Mouse (Mus musculus) right cerebral cortex, postnatal 10 days (tissue): Measurements from ENCODE around the gene Taok3.
A peak's percentile ranks its signal among the peaks of the same experiment; 100 is the strongest.
"Not testable (repeated sequence)": the region's sequence is repeated elsewhere in the genome, so short reads cannot be mapped to it uniquely, and the experiment has no call there.

ENCODE experiments used
- DNase-seq, 2 experiments: peaks; one replicate each; pipeline ENCODE4 v3.0.0; 2021; ENCODE audit warnings: low spot score in 2 of 2

Taok3 gene

DNA sequence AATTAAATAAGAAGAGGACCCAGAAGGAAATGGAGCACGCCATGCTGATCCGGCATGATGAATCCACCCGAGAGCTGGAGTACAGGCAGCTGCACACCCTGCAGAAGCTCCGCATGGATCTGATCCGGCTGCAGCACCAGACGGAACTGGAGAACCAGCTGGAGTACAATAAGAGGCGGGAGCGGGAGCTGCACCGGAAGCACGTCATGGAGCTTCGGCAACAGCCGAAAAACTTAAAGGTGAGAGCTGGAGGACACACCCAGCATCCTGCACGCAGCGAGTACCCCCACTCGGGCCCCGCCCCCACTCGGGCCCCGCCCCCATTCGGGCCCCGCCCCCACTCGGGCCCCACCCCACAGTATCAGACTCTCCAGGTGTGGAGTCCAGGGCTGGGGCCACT, 143.6 kb downstream of the Taok3 start:
- DNase-seq = no peak

DNA sequence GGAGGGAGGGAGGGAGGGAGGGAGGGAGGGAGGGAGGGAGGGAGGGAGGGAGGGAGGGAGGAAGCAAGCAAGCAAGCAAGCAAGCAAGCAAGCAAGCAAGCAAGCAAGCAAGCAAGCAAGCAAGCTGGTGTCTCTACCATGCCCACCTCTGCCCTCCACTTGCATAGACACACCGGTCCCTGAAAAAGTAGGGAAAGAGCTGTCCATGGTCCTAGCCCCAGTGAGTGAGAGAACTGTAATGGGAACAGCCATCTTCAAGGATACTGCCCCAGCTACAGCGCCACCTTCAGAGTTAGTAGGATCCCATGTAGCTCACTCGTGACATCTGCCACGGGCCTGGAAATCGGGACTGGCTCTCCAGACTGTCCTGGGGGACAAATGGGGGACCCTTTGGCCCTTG, 144.8 kb downstream of the Taok3 start:
- no peak for DNase-seq

DNA sequence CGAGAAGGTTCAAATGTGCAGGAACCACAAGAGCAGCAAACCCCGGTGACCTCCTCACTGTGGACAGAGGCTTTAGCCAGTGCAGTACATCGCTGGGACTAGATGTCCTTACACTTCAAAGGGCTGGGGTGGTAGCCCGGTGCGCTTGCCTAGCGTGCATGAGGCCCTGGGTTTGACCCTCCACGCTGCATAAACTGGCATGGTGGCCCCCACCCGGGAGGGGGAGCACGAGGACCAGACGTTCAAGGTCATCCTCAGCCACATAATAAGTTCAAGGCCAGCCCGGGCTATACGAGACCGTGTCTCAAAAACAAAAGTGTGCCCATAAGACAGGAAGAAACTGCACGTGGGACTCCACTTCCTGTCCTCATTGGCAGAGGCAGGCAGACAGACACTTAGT, 148.0 kb downstream of the Taok3 start:
- no peak for DNase-seq

DNA sequence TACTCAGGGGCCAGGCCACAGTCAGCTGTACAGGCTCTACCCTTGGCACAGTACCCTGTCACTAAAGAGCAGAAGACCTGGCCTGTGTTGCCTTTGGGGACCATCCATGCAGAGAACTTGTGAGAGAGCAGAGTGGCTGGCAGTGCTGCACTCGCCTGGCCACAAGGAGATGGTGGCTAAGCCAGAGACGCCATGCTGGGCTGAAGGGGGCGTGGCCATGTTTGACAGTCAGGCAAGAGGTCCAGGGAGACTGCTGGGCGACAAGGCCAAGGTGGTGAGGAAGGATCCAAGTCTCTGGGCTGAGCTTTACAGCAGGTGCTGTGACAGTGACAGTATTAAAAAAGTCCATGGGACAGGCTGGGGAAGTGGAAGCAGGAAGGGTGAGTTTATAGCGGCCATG, 148.8 kb downstream of the Taok3 start:
- no peak for DNase-seq

DNA sequence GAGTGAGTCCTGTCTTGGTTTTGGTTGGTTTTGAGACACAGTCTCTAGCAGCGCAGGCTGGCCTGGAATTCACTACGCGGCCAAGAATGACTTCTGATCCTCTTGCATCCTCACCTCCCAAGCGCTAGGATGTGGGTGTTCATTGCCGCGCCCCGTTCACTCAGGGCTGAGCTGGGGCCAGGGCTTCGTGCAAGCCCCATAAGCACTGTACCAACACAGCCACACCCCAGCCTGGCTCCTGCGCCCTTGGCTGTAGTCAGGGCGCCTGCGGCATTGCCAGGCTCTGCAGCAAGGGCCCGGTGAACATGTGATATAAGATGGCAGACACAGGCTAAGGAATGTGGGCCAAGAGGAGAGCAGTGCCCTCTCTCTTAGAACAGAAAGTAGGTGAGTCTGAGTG, 149.5 kb downstream of the Taok3 start:
- DNase-seq = no peak

DNA sequence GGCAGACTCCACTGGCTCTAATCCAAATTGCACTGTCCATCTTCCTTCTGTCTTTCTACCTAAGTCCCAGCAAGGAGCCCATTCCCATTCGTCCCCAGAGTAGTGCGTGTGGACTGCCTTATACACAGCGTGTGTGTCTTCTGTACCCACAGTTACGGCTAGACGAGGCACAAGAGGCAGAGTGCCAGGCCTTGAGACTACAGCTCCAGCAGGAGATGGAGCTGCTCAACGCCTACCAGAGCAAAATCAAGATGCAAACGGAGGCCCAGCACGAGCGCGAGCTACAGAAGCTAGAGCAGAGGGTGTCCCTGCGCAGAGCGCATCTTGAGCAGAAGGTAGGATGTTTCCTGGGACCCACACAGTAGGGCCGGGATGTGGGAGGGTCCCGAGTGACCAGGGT, 152.0 kb downstream of the Taok3 start:
- peak; percentile 76 to 80 for DNase-seq

DNA sequence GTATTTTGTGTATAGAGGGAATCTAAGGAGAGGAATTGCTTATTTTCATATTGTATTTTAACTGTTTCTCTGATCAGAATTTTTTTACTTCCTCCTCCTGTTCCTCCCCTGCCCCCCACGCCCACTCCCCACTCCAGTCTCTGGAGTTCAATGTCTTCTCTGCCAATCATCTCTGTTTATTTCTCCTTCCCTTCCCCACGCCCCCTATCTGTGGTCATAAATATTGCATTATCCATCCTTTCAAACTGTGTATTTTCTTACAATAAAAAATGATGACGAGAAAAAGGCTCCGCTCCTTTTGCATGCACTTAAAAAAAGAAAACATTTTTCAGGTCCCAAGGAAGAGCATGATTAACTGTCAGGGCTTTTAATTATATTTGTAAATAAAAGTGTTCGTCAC, 154.9 kb downstream of the Taok3 start:
- no peak for DNase-seq

DNA sequence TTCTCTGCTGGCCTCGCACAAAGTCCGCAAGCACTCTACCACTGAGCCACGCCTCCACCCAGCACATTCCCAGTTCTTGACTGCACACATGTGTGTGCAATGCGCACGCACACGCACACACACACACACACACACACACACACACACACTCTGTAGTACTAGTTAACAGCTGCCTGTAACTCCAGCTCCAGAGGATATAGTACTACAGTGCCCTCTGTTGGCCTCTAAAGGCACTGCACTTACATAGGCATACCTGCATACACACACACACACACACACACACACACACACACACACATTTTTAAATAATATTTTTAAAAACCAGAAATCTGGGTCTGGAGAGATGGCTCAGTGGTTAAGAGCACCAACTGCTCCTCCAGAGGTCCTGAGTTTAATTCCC, 157.9 kb downstream of the Taok3 start:
- DNase-seq = no peak

DNA sequence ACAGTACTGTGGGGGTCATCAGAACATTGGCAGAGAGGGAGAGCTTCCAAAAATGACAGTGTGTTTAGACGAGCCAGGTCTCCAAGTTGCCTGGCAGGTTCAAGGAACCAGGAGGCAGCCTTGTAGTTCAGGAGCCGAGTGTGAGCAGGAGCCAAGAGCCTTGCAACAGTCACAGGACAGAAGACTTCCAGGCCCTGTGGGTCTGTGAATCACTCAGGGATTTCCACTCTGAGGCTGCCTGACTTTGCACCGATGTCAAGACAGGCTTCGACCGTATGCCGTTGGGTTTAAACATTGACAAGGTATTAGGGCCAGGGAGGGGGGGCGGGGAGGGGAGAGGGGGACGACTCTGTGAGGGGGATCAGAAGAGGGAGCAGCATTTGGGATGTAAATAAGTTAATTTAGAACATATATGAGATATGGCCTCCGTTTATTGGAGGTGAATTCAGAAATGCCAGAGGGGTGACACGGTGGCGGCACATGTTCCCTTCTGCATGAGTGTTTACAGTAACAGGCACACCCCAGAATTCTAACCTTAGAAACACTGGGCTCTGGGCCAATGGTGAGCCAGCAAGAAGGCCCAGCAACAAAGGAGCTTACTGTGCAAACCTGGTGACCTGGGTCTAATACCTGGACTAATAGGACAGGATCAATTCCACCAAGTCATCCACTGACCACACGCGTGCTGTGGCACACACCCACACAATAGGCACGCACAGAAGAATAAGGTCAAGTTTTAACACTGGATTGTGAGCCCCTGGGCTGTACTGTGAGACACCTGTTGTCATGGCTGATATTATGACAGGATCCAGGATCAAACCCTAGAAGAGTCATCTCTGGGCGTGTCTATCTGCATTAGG, 159.1 kb downstream of the Taok3 start:
- DNase-seq = no peak

DNA sequence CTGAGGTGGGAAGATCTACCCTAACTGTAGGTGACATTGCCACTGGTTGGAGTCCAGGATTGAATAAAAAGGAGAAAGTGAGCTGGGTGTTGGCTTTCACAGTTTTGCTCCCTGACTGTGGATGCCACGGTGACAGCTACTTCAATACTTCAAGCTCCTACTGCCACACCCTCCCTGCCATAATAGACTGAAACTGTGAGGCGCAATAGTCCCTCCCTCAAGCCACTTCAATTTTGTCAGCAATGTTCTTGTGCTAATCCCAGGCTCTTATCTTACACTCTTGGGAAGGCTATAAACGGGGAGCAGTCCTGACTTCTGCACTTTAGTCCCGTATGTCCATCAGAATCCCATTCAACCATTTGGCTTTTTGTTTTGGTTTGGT, 159.7 kb downstream of the Taok3 start:
- no peak for DNase-seq

DNA sequence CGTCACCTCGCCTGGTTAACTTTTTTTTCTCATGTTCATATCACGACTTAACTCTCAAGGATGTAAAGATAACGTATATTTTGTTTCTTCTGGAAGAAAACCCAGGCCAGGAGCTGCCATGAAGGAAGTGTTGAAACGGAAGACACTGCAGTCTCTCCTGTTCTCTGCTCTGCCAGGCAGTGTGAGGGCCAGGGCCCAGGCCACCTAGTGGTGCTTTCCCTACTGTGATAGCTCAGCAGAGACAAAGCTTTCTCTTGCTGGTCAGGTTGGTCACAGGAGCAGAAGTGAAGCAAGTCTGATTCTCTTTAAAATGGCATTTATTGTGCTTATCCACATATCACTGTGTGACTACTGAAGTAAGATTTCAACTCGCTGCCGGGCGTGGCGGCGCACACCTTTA, 161.6 kb downstream of the Taok3 start:
- no peak for DNase-seq

DNA sequence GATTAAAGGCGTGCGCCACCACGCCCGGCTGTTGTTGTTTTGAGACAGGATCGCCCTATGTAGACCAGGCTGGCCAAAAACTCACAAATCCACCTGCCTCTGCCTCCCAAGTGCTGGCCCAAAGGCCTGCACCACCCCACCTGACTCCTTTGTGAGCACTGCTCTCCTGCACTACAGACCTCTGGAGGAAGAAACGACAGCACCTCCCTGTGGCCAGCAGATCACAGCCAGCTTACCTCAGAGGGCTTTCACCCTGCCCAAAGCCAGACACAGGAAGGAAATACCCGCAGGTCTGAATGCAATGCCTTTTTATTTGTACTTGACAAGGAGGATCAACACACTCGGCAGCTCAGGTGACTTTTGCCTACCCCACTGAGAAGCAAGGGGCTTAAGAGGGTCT, 162.4 kb downstream of the Taok3 start:
- no peak for DNase-seq

DNA sequence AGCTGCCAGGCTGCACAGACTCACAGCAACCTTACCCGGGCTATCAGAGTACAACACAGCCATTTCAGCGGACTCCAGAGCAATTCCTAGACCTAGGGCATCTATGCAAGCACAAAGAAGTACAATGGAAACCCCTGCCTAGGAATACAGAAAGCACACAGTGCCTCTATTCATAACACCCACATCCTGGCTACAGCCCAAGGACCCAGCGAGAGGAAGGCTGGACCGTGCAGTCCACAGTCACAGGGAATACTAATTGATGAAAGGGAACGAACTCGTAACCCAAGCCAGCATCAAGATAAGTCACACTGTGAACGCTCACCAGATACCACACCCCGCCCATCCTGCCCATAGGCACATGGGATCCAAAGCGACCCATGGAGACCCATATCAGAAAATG, 164.1 kb downstream of the Taok3 start:
- peak; percentile 79 for DNase-seq

DNA sequence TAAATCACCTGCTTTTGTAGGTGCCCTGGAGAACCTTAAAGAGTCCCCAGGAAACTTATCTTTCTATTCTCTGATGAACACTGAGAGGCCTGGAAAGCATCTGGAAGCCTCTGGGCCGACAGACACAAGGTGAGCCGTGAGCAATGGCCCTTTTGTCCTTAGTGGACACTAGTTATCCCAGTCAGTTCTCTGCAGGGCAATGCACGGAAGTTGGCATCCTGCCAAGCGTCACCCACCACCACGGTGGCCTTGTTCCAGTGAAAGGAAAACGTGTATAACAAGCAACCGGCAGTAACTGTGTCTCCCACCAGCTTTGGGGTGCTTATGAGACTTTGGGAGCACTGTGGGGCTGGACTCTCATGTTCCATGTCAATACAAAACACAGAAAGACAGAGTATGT, 164.8 kb downstream of the Taok3 start:
- no peak for DNase-seq

DNA sequence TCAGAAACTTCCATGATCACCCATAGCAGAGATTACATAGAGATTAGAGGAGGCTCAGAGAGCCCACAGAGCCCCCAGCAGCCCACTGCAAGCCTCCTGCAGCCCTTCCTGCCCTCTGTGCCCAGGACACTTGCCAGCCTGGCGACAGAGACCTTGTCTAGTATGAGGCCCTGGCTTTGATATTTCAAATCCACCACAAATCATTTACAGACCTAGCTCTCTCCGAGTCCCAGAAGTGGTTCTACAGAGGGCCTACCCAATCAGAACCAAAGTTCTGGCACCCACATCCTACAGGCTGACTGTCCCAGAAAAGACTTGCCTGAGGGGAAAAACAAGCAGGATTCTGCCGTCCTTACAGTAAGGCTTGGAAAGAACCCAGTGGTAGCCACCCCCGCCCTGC, 165.3 kb downstream of the Taok3 start:
- DNase-seq = no peak

DNA sequence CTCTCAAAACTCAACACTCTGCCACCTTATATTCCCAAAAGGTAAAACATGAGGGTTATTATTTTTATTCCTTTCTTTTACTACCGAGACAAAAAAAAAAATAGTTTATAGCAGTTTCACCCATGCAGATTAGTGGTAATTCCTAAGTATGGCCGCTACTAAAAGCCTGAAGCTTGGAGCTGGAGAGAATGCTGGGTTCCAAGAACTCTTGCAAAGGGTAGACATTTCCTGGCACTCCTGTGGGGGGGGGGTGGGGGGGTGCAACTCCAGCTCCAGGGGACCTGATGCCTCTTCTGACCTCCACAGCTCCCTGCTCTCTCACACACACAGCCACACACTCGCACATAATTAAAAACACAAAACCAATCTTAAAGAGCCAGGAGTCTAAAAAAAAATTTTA, 166.4 kb downstream of the Taok3 start:
- no peak for DNase-seq

DNA sequence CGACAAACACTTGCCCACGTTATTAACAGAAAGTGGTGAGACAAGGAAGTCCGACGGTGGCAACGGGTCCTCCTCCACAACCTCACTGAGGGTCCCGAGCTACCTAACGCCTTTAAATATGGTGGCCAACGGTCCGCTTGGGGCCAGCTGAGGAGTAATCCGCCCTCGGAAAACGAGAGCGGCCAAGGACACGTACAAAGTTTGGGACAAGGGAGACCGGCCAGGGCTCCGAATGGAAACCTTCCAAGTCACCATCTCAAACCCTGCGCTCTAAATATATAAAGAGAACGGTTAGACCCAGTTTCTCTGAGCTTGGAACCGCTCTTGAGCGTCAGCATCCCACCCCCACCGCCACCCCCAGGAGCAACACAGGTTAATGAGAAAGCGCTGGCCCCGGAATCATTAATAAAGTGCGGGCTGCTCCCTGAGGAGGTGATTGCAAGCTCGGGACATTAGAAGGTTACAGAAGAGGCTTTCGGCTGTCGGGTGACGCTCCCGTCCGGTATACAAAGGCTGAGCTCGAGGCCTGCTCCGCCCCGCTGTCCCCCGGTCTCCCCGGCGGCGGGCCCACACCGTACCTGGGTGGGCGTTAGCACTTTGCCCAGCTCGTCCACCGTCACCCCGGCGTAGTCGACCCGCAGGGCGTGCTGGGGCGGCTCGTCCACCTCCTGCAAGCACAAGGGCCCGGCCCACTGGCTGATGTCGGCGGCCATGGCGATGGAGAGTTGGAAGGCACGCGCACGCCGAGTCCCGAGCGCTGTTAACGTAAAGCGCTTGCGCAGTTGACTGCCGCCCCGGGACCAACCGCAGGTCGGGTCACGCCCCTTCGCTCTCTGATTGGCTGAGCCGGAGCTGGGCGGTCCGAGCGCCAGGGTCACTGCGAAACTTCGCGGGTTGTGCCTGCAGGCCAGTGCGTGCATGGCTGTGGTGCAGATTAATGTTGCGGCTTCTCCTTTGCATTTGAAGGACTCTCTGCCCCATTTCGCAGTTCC, 167.2 kb downstream of the Taok3 start, which contains the start of gene Pebp1:
TSS of gene Pebp1 (minus strand) at position 795 of the 992 bp plus-strand sequence.
- DNase-seq = peak; percentile 96 to 97

DNA sequence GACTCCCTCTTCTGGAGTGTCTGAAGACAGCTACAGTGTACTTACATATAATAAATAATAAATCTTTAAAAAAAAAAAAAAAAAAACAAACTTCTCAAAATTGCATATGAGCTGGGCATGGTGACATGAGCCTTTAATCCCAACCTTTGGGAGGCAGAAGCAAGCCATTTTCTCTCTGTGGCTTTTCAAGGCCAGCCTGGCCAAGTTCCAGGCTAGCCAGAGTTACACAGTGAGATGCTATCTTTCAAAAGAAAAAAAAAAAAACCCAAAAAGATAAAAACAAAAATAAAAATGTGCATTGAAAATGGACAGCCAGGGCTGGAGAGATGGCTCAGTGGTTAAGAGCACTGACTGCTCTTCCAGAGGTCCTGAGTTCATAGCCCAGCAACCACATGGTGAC, 169.7 kb downstream of the Taok3 start:
- DNase-seq = no peak

DNA sequence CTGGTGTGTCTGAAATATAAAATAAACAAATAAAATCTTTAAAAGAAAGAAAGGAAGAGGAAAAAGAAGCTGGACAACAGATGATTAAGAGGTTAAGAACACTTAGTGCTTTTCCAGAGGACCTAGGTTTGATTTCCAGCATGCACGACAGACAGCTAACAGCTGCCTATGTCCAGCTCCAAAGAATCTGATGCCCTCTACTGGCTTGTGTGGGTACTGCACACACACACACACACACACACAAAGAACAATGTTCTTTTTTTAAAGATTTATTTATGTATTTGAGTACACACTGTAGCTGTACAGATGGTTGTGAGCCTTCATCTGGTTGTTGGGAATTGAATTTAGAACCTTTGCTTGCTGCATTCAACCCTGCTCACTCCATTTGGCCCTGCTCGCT, 170.2 kb downstream of the Taok3 start:
- DNase-seq = no peak

DNA sequence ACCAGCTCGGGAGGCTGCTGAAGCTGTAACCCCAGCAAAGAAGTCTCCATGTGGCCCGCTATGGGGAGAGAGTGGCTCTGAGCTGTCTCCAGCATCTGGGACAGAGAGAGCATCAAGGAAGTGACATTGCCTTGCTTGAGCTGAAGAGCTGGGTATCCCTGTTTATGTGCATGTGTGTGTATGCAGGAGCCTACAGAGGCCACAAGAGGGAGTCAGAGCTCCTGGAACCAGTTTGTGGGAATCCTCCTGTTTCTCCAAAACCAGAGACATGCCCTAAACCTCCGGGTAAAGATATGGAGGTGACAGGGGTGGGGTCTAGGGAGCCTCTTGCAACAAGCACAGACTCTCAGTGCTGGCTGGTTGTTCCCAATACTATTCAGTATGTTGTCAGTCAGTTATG, 171.4 kb downstream of the Taok3 start:
- DNase-seq = no peak

DNA sequence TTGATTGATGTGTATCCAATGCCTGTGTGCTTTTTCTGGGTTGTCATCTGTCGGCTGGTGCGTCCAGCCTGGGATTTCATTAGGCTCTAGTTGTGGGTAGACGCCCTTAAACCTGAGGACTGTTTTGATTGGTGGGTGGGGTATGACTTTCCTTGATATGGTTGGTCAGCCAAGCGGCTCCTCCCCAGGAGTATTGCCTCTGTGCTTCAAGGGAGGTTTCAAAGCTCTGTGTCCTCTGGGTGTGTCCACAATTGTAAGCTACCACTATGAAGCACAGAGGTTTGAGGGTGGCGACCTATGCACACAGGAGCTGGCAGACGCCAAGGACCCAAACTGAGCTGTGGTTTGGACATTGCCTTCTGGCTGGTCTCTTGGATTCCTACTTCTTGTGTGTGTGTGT, 172.6 kb downstream of the Taok3 start:
- DNase-seq = no peak

DNA sequence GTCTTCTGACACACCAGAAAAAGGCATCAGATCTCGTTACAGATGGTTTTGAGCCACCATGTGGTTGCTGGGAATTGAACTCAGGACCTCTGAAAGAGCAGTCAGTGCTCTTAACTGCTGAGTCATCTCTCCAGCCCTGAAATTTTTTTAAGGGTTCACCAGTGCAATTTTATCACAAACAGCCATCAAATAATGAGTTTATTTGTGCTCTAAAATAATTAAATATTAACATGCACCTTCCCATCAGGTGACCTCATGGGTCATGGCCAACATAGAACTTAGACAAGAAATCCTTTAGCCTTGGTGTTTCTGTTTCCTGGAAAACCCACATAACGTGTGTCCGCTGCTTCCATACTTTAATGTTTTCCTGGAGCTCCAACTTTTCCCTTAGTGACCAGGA, 173.8 kb downstream of the Taok3 start:
- DNase-seq = not testable (repeated sequence)

DNA sequence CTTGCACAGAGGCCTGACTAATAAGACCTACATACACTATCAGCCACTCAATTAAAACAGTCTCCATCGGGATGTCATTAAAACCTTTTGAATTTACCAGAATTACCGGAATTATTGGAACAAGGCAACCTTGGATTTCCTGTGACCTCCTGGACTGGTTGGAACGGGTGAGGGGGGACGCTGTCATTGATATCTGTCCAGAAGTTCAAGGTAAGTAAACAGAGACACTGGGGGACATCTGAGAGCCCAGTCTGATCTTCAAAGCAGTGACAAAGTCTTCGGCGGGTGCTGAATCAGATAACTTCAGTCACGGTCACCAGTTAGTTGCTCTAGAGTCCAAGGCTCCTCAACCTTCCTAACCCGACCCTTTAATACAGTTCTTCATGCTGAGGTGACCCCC, 175.1 kb downstream of the Taok3 start:
- DNase-seq = no peak
